Mouse (Mus musculus) midbrain, embryonic 14.5 days (tissue): ENCODE data around the gene Hyal1. TPM values are rescaled to one million over a fixed set of nuclear protein-coding genes. Genes with fewer than 3 reads are reported as not detected.

Experiments used
- ATAC-seq: fragments of 200-750 bp; cut with Nextera tagmentation; 2 replicates; pipeline ENCODE4 v1.8.0; 2017; ENCODE audit warnings: moderate number of reproducible peaks, moderate library complexity; ENCODE audit not compliant: low FRiP score, low TSS enrichment
- DNase-seq: peaks from one replicate; pipeline ENCODE4 v3.0.0-alpha.2; 2015
- H3K27ac ChIP-seq: fragments of 300-500 bp; sonication (generic); replicated peaks from 2 replicates; pipeline ENCODE4 v1.5.1; 2014; ENCODE audit warnings: mild to moderate bottlenecking, low read depth, low read length, moderate library complexity
- H3K27me3 ChIP-seq: fragments of 300-500 bp; sonication (generic); 2 replicates; pipeline ENCODE4 v1.6.1; 2014; ENCODE audit warnings: low read length, control low read depth, mixed read lengths; ENCODE audit not compliant: control insufficient read depth, insufficient read depth
- H3K36me3 ChIP-seq: fragments of 300-500 bp; sonication (generic); 2 replicates; pipeline ENCODE4 v1.6.1; 2014; ENCODE audit warnings: low read length, control low read depth; ENCODE audit not compliant: control insufficient read depth, insufficient read depth
- H3K4me1 ChIP-seq: fragments of 300-500 bp; sonication (generic); 2 replicates; pipeline ENCODE4 v1.6.1; 2014; ENCODE audit warnings: mild to moderate bottlenecking, antibody characterized with exemption, low read length, control low read depth; ENCODE audit not compliant: control insufficient read depth, insufficient read depth
- H3K4me2 ChIP-seq: fragments of 300-500 bp; sonication (generic); 2 replicates; pipeline ENCODE4 v1.6.1; 2014; ENCODE audit warnings: mild to moderate bottlenecking, low read length, moderate library complexity
- H3K4me3 ChIP-seq: fragments of 300-500 bp; sonication (generic); replicated peaks from 2 replicates; pipeline ENCODE4 v1.5.1; 2014; ENCODE audit warnings: low read depth, low read length
- H3K9ac ChIP-seq: fragments of 300-500 bp; sonication (generic); replicated peaks from 2 replicates; pipeline ENCODE4 v1.6.1; 2014; ENCODE audit warnings: mild to moderate bottlenecking, low read length, moderate library complexity
- H3K9me3 ChIP-seq: fragments of 300-500 bp; sonication (generic); 2 replicates; pipeline ENCODE4 v1.6.1; 2016; ENCODE audit warnings: low read length, control low read depth, mixed read lengths; ENCODE audit not compliant: control insufficient read depth
- WGBS: fragments of 180-500 bp; shearing (Covaris S2); extraction: QIAGEN DNeasy Blood & Tissue Kit; methylation state at CpG from one replicate; pipeline ENCODE4 v1.1.7; 2014; 5-methylcytosine and 5-hydroxymethylcytosine counted together
- polyA plus RNA-seq: library from polyadenylated mRNA; unstranded; fragments of >200 nt; fragmentation: Nextera tagmentation; extraction: Ambion mirVana; gene quantifications from 2 replicates; pipeline ENCODE4 v1.2.1, GENCODE M21; 2014

Hyal1 gene
- polyA plus RNA-seq, 1 experiment from 2014 or later, result 3.4 TPM

GRCm38 (mm10) chr9:107547026-107547425 is 29.7 kb upstream of the Hyal1 start, which contains the start of gene Zmynd10:
TSS of gene Zmynd10 (plus strand) at chr9:107547298.
- H3K27ac ChIP-seq, result peak within 1 kb of the TSS; percentile 14; the same call in 1 of the 2 replicates
- H3K4me3 ChIP-seq, result peak within 1 kb of the TSS; percentile 19
- H3K4me2 ChIP-seq, result peak within 1 kb of the TSS; percentile 48
- DNase-seq, result peak; percentile 96
- WGBS, result 3% methylated on average over 20 of the region's 20 CpGs
- H3K9ac ChIP-seq, result no peak within 1 kb of the TSS; the same call in 1 of the 2 replicates
- peaks cover 26% of the 10 kb centered on the region for H3K4me1 ChIP-seq
- H3K36me3 ChIP-seq, result peaks cover 19% of the 10 kb centered on the region
- ATAC-seq, result peak; percentile 70; the same call in 1 of the 2 replicates
- H3K9me3 ChIP-seq, result no peaks in the 10 kb centered on the region
- H3K27me3 ChIP-seq, result peaks cover 20% of the 10 kb centered on the region

GRCm38 (mm10) chr9:107547957-107548356 is 28.8 kb upstream of the Hyal1 start:
- Histone ChIP-seq H3K4me2 (no peak overlapping the region), H3K4me1 (peaks cover 19% of the 10 kb centered on the region), H3K4me3 (no peak overlapping the region), H3K36me3 (peaks cover 19% of the 10 kb centered on the region), H3K9ac (no peak overlapping the region), H3K27ac (no peak overlapping the region), H3K27me3 (peaks cover 30% of the 10 kb centered on the region), H3K9me3 (no peaks in the 10 kb centered on the region)
- DNase-seq (no peak), ATAC-seq (no peak)
- WGBS, result 77% methylated on average over 5 of the region's 5 CpGs

GRCm38 (mm10) chr9:107548820-107549219 is 27.9 kb upstream of the Hyal1 start:
- Histone ChIP-seq H3K9ac (no peak overlapping the region), H3K9me3 (no peaks in the 10 kb centered on the region), H3K4me1 (peaks cover 23% of the 10 kb centered on the region), H3K36me3 (peaks cover 15% of the 10 kb centered on the region), H3K4me3 (no peak overlapping the region), H3K27me3 (peaks cover 30% of the 10 kb centered on the region), H3K4me2 (no peak overlapping the region), H3K27ac (no peak overlapping the region)
- 87% methylated on average over 10 of the region's 10 CpGs for WGBS
- ATAC-seq, result no peak
- DNase-seq, result no peak

DNA sequence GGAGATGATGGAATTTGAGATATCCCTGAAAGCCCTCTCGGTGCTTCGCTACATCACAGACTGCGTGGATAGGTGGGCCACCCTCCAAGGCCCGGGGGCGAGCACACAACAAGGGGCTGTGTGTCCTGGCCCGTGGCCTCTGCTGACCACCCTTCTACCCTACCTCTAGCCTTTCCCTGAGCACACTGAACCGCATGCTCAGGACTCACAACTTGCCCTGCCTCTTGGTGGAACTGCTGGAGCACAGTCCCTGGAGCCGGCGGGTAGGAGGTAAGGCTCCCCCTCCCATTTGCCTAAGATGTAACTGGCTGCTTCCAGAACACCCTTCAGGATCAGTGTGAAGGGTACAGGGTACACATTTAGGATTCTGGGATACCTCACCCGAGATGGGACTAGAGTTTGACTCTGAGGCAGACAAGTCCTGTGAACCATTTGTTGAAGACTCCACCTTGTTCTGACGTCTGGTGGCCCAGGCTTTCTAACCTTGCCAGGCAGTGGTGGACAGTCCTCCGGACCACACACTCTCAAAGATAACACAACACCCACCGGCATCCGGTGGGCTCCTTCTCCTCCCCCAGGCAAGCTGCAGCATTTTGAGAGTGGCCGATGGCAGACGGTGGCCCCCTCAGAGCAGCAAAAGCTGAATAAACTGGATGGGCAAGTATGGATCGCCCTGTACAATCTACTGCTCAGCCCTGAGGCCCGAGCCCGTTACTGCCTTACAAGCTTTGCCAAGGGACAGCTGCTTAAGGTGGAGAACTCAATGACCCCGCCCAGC is 27.2 kb upstream of the Hyal1 start:
- ATAC-seq, result no peak
- Histone ChIP-seq H3K4me2 (no peak overlapping the region), H3K9me3 (no peaks in the 10 kb centered on the region), H3K36me3 (peaks cover 9% of the 10 kb centered on the region), H3K4me1 (peaks cover 23% of the 10 kb centered on the region), H3K9ac (no peak overlapping the region), H3K27me3 (peaks cover 30% of the 10 kb centered on the region), H3K4me3 (no peak overlapping the region), H3K27ac (no peak overlapping the region)
- 87% methylated on average over 20 of the region's 20 CpGs for WGBS
- no peak for DNase-seq

DNA sequence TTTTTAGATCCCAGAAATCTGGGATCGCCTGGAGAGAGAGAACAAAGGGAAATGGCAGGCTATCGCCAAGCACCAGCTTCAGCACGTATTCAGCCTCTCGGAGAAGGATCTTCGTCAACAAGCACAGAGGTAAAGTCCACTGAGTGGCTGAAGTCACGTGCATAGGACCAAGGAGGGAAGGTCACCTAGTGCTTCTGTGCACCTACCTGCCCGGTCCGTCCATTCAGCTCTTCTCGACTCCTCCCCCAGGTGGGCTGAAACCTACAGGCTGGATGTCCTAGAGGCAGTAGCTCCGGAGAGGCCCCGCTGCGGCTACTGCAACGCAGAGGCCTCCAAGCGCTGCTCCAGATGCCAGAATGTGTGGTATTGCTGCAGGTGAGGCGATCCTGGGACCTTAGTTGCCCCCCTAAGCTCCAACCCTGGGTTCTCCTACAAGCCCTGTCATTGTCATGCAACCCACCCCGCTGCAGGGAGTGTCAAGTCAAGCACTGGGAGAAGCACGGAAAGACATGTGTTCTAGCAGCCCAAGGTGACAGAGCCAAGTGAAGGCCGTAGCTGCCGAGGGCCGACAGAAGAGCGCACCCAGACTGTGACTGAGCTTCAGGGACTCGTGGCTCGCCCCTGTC is 26.1 kb upstream of the Hyal1 start:
- DNase-seq (no peak), ATAC-seq (no peak)
- peaks cover 30% of the 10 kb centered on the region for H3K27me3 ChIP-seq
- H3K4me3 ChIP-seq, result peak overlapping the region; percentile 29; the same call in 1 of the 2 replicates
- H3K9me3 ChIP-seq, result no peaks in the 10 kb centered on the region
- 26% methylated on average over 23 of the region's 23 CpGs for WGBS
- H3K4me1 ChIP-seq, result peaks cover 28% of the 10 kb centered on the region
- H3K9ac ChIP-seq, result no peak overlapping the region
- peak overlapping the region; percentile 53; the same call in 1 of the 2 replicates for H3K4me2 ChIP-seq
- H3K27ac ChIP-seq, result no peak overlapping the region
- H3K36me3 ChIP-seq, result no peaks in the 10 kb centered on the region

DNA sequence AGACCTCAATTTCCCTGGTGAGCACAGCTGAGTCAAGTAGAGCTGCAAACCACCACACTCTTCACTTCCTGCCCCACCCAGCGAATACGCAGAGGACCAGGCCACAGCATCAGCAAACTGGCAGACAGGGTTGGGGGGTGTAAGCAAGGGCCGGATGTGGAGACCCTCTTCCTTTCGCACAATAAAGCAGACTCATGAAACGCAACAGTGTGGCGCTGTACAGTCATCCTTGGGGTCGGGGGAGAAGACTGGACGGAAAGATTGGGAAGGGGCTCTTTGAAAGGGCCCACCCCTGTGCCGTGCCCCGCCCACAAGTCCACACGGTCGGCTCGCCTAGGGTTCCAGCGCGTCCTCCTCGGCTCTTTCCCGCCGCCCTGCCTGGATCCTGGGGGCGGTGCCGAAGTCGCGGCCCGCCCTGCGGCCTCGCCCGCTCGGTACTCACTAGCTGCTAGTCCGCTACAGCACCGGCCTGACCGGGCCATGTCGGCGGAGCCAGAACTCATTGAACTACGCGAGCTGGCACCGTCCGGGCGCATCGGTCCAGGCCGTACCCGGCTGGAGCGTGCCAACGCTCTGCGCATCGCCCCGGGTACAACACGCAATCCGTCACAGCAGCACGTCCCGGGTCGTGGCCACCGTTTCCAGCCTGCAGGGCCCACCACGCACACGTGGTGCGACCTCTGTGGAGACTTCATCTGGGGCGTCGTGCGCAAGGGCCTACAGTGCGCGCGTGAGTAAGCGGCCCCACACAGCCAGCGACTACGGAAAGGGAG is 25.4 kb upstream of the Hyal1 start, which contains the start of gene Rassf1:
Rassf1 (plus strand) TSS at position 439 of the 773 bp plus-strand sequence.
- H3K27me3 ChIP-seq, result peaks cover 30% of the 10 kb centered on the region
- WGBS, result 2% methylated on average over 63 of the region's 63 CpGs
- H3K9me3 ChIP-seq, result no peaks in the 10 kb centered on the region
- peaks cover 35% of the 10 kb centered on the region for H3K4me1 ChIP-seq
- H3K4me3 ChIP-seq, result peak within 1 kb of the TSS; percentile 29
- ATAC-seq (no peak), DNase-seq (peak; percentile 48)
- peak within 1 kb of the TSS; percentile 45; the same call in 1 of the 2 replicates for H3K9ac ChIP-seq
- H3K4me2 ChIP-seq, result peak within 1 kb of the TSS; percentile 53
- H3K27ac ChIP-seq, result no peak within 1 kb of the TSS
- H3K36me3 ChIP-seq, result no peaks in the 10 kb centered on the region

- WGBS, result 11% methylated on average over 8 of the region's 8 CpGs
- H3K27ac ChIP-seq, result no peak overlapping the region
Measured at GRCm38 (mm10) chr9:107551890-107552355, 24.8 kb upstream of the Hyal1 start.

GRCm38 (mm10) chr9:107552690-107553393 is 23.9 kb upstream of the Hyal1 start:
- no peak for ATAC-seq
- H3K4me1 ChIP-seq, result peaks cover 26% of the 10 kb centered on the region
- peaks cover 30% of the 10 kb centered on the region for H3K27me3 ChIP-seq

More at GRCm38 (mm10) chr9:107551890-107552355, 24.8 kb upstream of the Hyal1 start:
- no peaks in the 10 kb centered on the region for H3K9me3 ChIP-seq
- H3K36me3 ChIP-seq, result peaks cover 3% of the 10 kb centered on the region; the same call in 1 of the 2 replicates
- DNase-seq (no peak), ATAC-seq (no peak)
- H3K9ac ChIP-seq, result 0 out of 2 replicates have a peak overlapping the region, but pooled peaks have one; percentile 45
- H3K4me3 ChIP-seq, result peak overlapping the region; percentile 29
- peak overlapping the region; percentile 53 for H3K4me2 ChIP-seq
- H3K4me1 ChIP-seq, result peaks cover 34% of the 10 kb centered on the region
- H3K27me3 ChIP-seq, result peaks cover 30% of the 10 kb centered on the region

More at GRCm38 (mm10) chr9:107552690-107553393, 23.9 kb upstream of the Hyal1 start:
- Histone ChIP-seq H3K36me3 (peaks cover 11% of the 10 kb centered on the region), H3K9me3 (no peaks in the 10 kb centered on the region), H3K9ac (no peak overlapping the region), H3K4me2 (no peak overlapping the region; the same call in 1 of the 2 replicates), H3K27ac (no peak overlapping the region), H3K4me3 (no peak overlapping the region)
- WGBS, result 78% methylated on average over 5 of the region's 5 CpGs
- DNase-seq, result no peak
